Mouse (Mus musculus): ENCODE results near the gene Erbb2.

GRCm38 (mm10) chr11:98426592-98426991, 14.3 kb downstream of the Erbb2 start:
- no peak for TF ChIP-seq CTCF (IDR thresholded peaks at IDR 0.05; ENCODE audit: control insufficient read depth, insufficient read depth, insufficient replicate concordance, low read depth, low read length)
- TF ChIP-seq POLR2A (IDR thresholded peaks at IDR 0.05; ENCODE audit: control insufficient read depth, low read depth, low read length), result no peak
